Mouse (Mus musculus): Measurements from ENCODE around the gene Tbc1d10c. TPM values are rescaled to one million over a fixed set of nuclear protein-coding genes. Genes with fewer than 3 reads are reported as not detected.
A peak's percentile ranks its signal among the peaks of the same experiment; 100 is the strongest.

Gene Tbc1d10c
- polyA plus RNA-seq, 1 experiment from 2014 or later, result 1.9 TPM

DNA sequence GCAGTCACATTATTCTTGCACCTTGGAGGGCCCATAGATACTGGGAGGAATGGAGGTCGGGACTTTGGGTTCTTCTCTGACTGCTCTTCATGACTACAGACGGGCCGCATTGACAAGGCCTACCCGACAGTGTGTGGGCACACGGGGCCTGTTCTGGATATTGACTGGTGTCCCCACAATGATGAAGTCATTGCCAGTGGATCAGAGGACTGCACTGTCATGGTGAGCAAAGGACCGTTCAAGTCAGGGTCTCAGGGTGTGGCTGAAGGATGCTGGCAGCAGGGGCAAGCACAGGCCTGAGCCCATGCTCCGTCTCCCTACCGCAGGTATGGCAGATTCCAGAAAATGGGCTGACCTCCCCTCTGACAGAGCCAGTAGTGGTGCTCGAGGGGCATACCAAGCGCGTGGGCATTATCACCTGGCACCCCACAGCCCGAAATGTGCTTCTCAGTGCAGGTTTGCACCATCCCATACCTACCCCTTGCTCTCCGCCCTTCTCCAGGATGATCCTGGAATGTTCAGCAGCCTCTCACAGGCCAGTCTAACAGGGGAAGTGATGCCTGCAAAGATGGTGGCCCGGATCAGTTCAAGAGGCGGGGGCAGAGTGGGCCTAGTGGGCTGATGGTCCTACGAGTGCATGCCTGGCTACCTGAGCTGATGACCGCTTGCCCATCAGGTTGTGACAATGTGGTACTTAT, 41.2 kb downstream of the Tbc1d10c start:
- ChIA-PET POLR2A (interaction anchor here (0.5 to 1.8 kb wide), 4 partner anchors 16 to 101 kb away, joined by 3 to 4 read pairs (median 3); partner anchors contain the start of gene Rad9a), CTCF (no interaction called here)
- DNase-seq (ENCODE audit: low read depth, low spot score), result no peak
- in situ Hi-C loops (cut with MboI; ENCODE audit: low pct_unique_long_range_greater_than_20kb), result no loop called here
- TF ChIP-seq CTCF (IDR thresholded peaks at IDR 0.05), result no peak
- no peak for ATAC-seq
- no peaks in the 10 kb centered on the region for H3K27me3 ChIP-seq

- ChIA-PET POLR2A (interaction anchor here (1.4 to 1.8 kb wide), 2 partner anchors 16 to 52 kb away, joined by 3 to 4 read pairs; partner anchors contain the start of gene Rad9a), CTCF (interaction anchor here (1.3 kb wide), 1 partner anchor 20 kb away, joined by 5 read pairs; no protein-coding TSS in a partner anchor)
- no peak for TF ChIP-seq CTCF (IDR thresholded peaks at IDR 0.05)
- no peaks in the 10 kb centered on the region for H3K27me3 ChIP-seq
- ATAC-seq (no peak), DNase-seq (ENCODE audit: low read depth, low spot score) (no peak)
- in situ Hi-C loops (cut with MboI; ENCODE audit: low pct_unique_long_range_greater_than_20kb), result no loop called here
Observed at GRCm38 (mm10) chr19:4149283-4149682, 41.8 kb downstream of the Tbc1d10c start.

- peak; percentile 2 for ATAC-seq
Observed at GRCm38 (mm10) chr19:4148819-4149218, 42.3 kb downstream of the Tbc1d10c start.

DNA sequence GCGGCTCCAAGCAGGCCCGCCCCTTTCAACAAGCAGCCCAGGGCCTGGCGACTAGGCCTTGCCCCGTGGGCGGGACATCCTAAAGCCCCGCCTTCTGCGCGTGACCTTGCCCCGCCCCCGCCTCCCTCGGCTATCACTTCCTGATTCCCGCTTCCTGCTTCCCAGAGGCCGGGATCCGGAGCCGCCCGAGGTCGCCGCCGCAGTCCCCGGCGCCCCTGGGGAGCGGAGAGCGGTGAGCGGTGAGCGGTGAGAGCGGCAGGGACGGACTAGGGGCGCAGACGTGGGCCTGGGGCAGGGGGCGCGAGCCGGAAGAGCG, 42.6 kb downstream of the Tbc1d10c start, which contains the start of gene Coro1b:
Gene Coro1b (plus strand): TSS at position 129 of the 316 bp plus-strand sequence.
- no peak for DNase-seq (ENCODE audit: low read depth, low spot score)
- TF ChIP-seq CTCF (IDR thresholded peaks at IDR 0.05), result no peak
- peak; percentile 76 for ATAC-seq
- no peaks in the 10 kb centered on the region for H3K27me3 ChIP-seq
- POLR2A ChIA-PET, result interaction anchor here (1.8 kb wide), 1 partner anchor 17 kb away, joined by 4 read pairs; no protein-coding TSS in a partner anchor
- in situ Hi-C loops (cut with MboI; ENCODE audit: low pct_unique_long_range_greater_than_20kb), result no loop called here
- CTCF ChIA-PET, result interaction anchor here (1.3 kb wide), 1 partner anchor 21 kb away, joined by 5 read pairs; no protein-coding TSS in a partner anchor

More at GRCm38 (mm10) chr19:4148819-4149218, 42.3 kb downstream of the Tbc1d10c start:
- POLR2A ChIA-PET, result interaction anchor here (1.4 to 1.8 kb wide), 2 partner anchors 17 to 53 kb away, joined by 3 to 4 read pairs; partner anchors contain the start of gene Rad9a
- in situ Hi-C loops (cut with MboI; ENCODE audit: low pct_unique_long_range_greater_than_20kb), result no loop called here
- no peak for DNase-seq (ENCODE audit: low read depth, low spot score)
- no peak for TF ChIP-seq CTCF (IDR thresholded peaks at IDR 0.05)
- H3K27me3 ChIP-seq, result no peaks in the 10 kb centered on the region
- CTCF ChIA-PET, result interaction anchor here (1.3 kb wide), 1 partner anchor 20 kb away, joined by 5 read pairs; no protein-coding TSS in a partner anchor

DNA sequence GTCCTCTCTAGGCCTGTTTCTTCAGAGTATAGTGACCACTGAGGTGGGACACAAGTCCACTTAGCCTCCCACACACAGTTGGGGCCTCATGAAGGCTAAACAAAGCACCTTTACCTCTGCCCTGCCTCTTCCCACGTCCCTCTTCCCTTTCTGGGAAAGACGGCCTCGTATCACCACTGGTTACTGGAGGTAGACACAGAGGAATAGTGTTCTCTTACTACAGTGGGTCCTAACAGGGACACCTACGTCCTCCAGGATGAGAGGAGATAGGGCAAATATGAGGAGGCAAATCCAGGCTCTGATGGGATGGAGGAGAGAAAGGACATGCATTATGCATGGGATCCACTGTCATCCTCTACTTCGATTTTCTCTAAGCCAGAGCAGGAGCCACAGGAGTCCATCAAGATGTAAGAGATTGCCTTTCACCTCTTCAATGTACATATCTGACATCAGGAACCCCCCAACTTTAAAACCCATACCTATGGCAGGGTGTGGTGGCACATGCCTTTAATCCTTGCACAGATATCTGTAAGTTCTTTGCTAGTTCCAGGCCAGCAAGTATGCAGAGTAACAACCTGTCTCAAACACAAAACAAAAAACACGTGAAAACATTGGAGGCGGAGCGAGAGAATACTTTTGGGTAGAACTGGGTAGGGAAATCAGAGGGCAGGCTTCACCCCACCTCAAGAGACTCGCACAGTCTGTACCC, 43.1 kb downstream of the Tbc1d10c start:
- TF ChIP-seq CTCF (IDR thresholded peaks at IDR 0.05), result no peak
- ATAC-seq (no peak), DNase-seq (ENCODE audit: low read depth, low spot score) (no peak)
- POLR2A ChIA-PET, result interaction anchor here (1.0 to 1.8 kb wide), 2 partner anchors 9 to 18 kb away, joined by 4 read pairs; partner anchors contain the start of gene Gpr152
- in situ Hi-C loops (cut with MboI; ENCODE audit: low pct_unique_long_range_greater_than_20kb), result no loop called here
- CTCF ChIA-PET, result interaction anchor here (1.0 to 1.3 kb wide), 2 partner anchors 11 to 21 kb away, joined by 3 to 5 read pairs; no protein-coding TSS in a partner anchor
- no peaks in the 10 kb centered on the region for H3K27me3 ChIP-seq

GRCm38 (mm10) chr19:4147022-4147405, 44.1 kb downstream of the Tbc1d10c start:
- CTCF ChIA-PET, result interaction anchor here (1.0 kb wide), 2 partner anchors 11 to 20 kb away, joined by 3 read pairs; no protein-coding TSS in a partner anchor
- in situ Hi-C loops (cut with MboI; ENCODE audit: low pct_unique_long_range_greater_than_20kb), result no loop called here
- H3K27me3 ChIP-seq, result no peaks in the 10 kb centered on the region
- ATAC-seq (no peak), DNase-seq (ENCODE audit: low read depth, low spot score) (no peak)
- TF ChIP-seq CTCF (IDR thresholded peaks at IDR 0.05), result no peak
- POLR2A ChIA-PET, result interaction anchor here (1.0 kb wide), 1 partner anchor 8 kb away, joined by 4 read pairs; the partner anchor contains the start of gene Gpr152

DNA sequence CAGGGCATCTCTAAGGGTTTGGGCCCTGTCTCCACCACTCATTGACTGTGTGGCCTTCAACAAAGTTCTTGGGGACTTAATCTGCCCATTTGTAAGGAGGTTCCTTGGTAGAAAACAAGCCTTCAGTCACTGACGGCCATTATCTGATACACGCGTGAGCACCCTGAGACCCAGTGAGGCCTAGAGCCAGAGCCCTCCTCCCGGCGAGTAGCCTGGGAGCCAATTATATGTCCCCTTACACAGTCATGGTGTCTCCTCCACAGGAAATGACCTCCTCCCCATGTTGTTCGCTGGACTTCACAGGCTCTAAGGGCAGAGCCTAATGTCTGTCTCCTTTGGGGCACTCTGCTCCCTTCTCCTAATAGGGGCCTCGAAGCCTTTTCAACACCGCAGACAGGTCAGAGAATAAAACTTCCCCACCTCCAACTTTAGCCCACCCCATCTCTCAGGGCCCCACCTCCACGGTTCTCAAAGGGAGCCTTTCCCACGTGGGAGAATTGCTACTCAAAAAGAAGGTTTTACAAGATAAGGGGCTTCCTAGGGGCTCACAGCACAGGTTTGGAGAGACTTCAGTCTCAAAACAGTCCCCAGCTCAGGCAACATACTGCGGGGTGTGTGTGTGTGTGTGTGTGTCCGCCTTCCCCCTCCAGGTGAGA, 44.6 kb downstream of the Tbc1d10c start:
- ATAC-seq (no peak), DNase-seq (ENCODE audit: low read depth, low spot score) (no peak)
- no peak for TF ChIP-seq CTCF (IDR thresholded peaks at IDR 0.05)
- POLR2A ChIA-PET, result interaction anchor here (1.0 kb wide), 2 partner anchors 8 to 20 kb away, joined by 3 to 4 read pairs; partner anchors contain the start of gene Gpr152
- CTCF ChIA-PET, result interaction anchor here (1.0 kb wide), 2 partner anchors 10 to 20 kb away, joined by 3 read pairs; no protein-coding TSS in a partner anchor
- in situ Hi-C loops (cut with MboI; ENCODE audit: low pct_unique_long_range_greater_than_20kb), result no loop called here
- H3K27me3 ChIP-seq, result no peaks in the 10 kb centered on the region

DNA sequence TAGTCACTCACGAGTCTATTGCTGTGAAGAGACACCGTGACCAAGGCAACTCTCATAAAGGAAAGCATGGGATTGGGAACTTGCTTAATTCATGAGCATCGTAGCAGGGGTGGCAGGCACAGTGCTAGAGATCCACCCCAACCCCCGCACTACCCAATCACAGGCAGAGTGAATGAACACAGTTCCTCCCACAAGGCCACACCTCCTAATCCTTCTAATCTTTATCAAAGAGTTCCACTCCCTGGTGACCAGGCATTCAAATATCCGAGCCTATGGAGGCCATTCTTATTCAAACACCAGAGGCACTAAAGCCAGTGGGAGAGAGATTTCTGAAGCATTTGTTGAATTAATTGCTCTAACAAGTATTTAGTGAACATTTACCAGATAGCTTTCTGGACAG, 45.1 kb downstream of the Tbc1d10c start:
- no peak for DNase-seq (ENCODE audit: low read depth, low spot score)
- ChIA-PET CTCF (interaction anchor here (1.0 kb wide), 1 partner anchor 21 kb away, joined by 3 read pairs; no protein-coding TSS in a partner anchor), POLR2A (interaction anchor here (1.0 kb wide), 1 partner anchor 20 kb away, joined by 3 read pairs; no protein-coding TSS in a partner anchor)
- no peak for TF ChIP-seq CTCF (IDR thresholded peaks at IDR 0.05)
- in situ Hi-C loops (cut with MboI; ENCODE audit: low pct_unique_long_range_greater_than_20kb), result no loop called here
- ATAC-seq, result no peak
- H3K27me3 ChIP-seq, result no peaks in the 10 kb centered on the region

DNA sequence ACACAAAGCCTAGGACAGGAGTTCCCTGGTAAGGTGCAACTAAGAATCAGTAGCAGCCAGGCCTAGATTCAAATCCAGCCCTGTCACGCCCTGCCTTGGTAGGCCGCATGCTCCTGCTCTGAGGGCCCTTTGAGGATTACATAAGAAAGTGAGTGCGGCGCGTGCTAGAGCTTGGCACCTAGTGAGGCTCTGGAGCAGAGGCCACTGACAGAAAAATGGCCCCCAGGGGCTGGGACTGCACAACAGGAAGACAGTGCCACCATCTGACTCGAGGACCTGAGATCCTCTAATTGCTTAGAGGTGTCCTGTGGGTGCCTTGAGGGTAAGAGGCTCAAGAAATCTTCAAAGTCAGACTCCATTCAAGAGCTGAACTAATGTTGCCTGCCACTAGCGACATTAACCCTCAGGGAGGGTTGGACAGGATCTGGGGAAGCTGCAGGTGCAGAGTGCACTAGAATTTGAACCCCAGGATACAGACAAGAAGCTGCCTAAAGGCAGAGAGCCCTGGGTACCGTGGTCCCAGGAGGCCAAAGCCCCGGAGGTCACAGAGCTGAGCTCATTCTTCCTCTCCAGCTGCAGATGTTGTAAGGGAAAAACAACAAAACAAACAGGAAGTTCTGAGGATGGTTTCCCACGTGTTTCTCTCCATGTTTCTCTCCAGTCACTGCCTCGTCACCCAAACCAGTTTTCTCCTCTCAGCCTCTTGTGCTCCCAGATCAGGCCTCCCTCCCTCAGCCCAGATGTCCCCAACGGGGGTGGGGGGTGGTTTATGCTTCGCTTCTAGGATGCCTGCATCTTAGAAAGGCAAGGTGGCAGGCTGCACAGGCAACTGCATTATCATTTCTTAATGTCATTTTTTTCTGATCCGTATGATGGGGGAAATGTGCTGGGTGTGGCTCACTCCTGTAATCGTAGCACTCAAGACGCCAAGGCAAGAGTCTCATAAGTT, 46.3 kb downstream of the Tbc1d10c start:
- DNase-seq (ENCODE audit: low read depth, low spot score), result no peak
- no peak for ATAC-seq
- in situ Hi-C loops (cut with MboI; ENCODE audit: low pct_unique_long_range_greater_than_20kb), result no loop called here
- TF ChIP-seq CTCF (IDR thresholded peaks at IDR 0.05), result no peak
- H3K27me3 ChIP-seq, result no peaks in the 10 kb centered on the region
- POLR2A ChIA-PET, result no interaction called here
- CTCF ChIA-PET, result no interaction called here
